23 mouse cellular contexts compared by ENCODE assay signal in genomic region chr5:118733566-118733965, GRCm38 (mm10).
A peak's percentile ranks its signal among the peaks of the same experiment; 100 is the strongest.
DNase-seq lines count a peak whose midpoint lies in the region; ATAC-seq lines count a peak whose summit lies in the region.
"Had no signal": no experiment of that assay in that cellular context is flagged by ENCODE, and none has a peak within 500 bp of the region (broad histone marks: within the 10 kb centered on the region; RNA-seq: fewer than 3 reads in every experiment).

No protein-coding gene starts in this region.

- no peak overlapping the region for H3K4me2 ChIP-seq in kidney, embryonic 15.5 days
- H3K4me2 ChIP-seq: forebrain, embryonic 13.5 days; heart, embryonic 13.5 days; hindbrain, embryonic 12.5 days; limb, embryonic 13.5 days; lung, embryonic 14.5 days; neural tube, embryonic 12.5 days had no signal

- H3K27ac ChIP-seq in kidney, embryonic 15.5 days = 0 out of 2 replicates have a peak overlapping the region, but pooled peaks have one; percentile 48
- H3K27ac ChIP-seq: forebrain, embryonic 13.5 days; heart, embryonic 13.5 days; hindbrain, embryonic 12.5 days; kidney, postnatal 0 days; limb, embryonic 13.5 days; liver, embryonic 14.5 days; neural tube, embryonic 12.5 days had no signal

- DNase-seq in cerebellum, adult 18-20 months = peak; percentile 55 to 70
- DNase-seq in cerebellum, adult 11 months = no peak
- DNase-seq in kidney, postnatal 10 days = no peak
- peak; percentile 66 for DNase-seq in cerebellum, adult 9-11 months
- peak; percentile 69 for DNase-seq in gastrocnemius, postnatal 14 days
- DNase-seq in left cerebral cortex, postnatal 14 days (ENCODE audit: low spot score in 2 of 2) = no peak
- no peak for DNase-seq in left cerebral cortex, postnatal 10 days (ENCODE audit: extremely low spot score in 1 of 2, low spot score in 2 of 2)
- DNase-seq: adrenal gland, postnatal 36 days; lung, embryonic 14.5 days; lung, postnatal 4 days; midbrain, embryonic 14.5 days; retina, postnatal 1 day; right cerebral cortex, postnatal 25 days; thymus, postnatal 14 days had no signal

- no peak for ATAC-seq in kidney, embryonic 15.5 days (replicated peaks; ENCODE audit: low FRiP score)
- ATAC-seq: forebrain, embryonic 13.5 days; intestine, postnatal 0 days had no signal

- H3K36me3 ChIP-seq in kidney, embryonic 15.5 days = peaks cover 73% of the 10 kb centered on the region

- H3K4me1 ChIP-seq in kidney, embryonic 15.5 days = peaks cover 22% of the 10 kb centered on the region
- H3K4me1 ChIP-seq: heart, embryonic 13.5 days; hindbrain, embryonic 12.5 days; limb, embryonic 13.5 days; neural tube, embryonic 12.5 days had no signal

- H3K27me3 ChIP-seq in kidney, embryonic 15.5 days = no peaks in the 10 kb centered on the region
- H3K27me3 ChIP-seq: forebrain, embryonic 13.5 days; heart, embryonic 13.5 days; hindbrain, embryonic 12.5 days; limb, embryonic 13.5 days; neural tube, embryonic 12.5 days had no signal

- H3K9me3 ChIP-seq in kidney, embryonic 15.5 days (replicated peaks) = no peaks in the 10 kb centered on the region
- H3K9me3 ChIP-seq: forebrain, embryonic 13.5 days; heart, embryonic 13.5 days; hindbrain, embryonic 12.5 days; limb, embryonic 13.5 days; neural tube, embryonic 12.5 days had no signal

- 73% methylated on average over 4 of the region's 4 CpGs for WGBS in kidney, embryonic 15.5 days

- H3K4me3 ChIP-seq in kidney, embryonic 15.5 days (replicated peaks) = no peak overlapping the region
- H3K4me3 ChIP-seq: forebrain, embryonic 13.5 days; heart, embryonic 13.5 days; hindbrain, embryonic 12.5 days; limb, embryonic 13.5 days; neural tube, embryonic 12.5 days had no signal

- no peak overlapping the region for H3K9ac ChIP-seq in kidney, embryonic 15.5 days
- H3K9ac ChIP-seq: forebrain, embryonic 13.5 days; heart, embryonic 13.5 days; hindbrain, embryonic 12.5 days; limb, embryonic 13.5 days; liver, embryonic 14.5 days; lung, embryonic 14.5 days; neural tube, embryonic 12.5 days had no signal

- intact Hi-C loops in gastrocnemius, postnatal 14 days (cut with DNase I; ENCODE audit: low total_unique reads) = no loop called here
- intact Hi-C loops in left cerebral cortex, postnatal 14 days (cut with DNase I) = no loop called here
- intact Hi-C loops in left cerebral cortex, postnatal 10 days (cut with DNase I) = loop anchor here (10.0 kb wide), 2 partner anchors 169 to 399 kb away; partner anchors contain the start of gene Med13l

Comparison
In these comparisons a context has a peak if more than half of its experiments do, and no peak if none do; other contexts are left out.
1. DNase-seq: peak in cerebellum, adult 18-20 months (2 of 2), cerebellum, adult 9-11 months (single experiment) and gastrocnemius, postnatal 14 days (single experiment); none in cerebellum, adult 11 months (single experiment), kidney, postnatal 10 days (single experiment), left cerebral cortex, postnatal 14 days (0 of 2) and left cerebral cortex, postnatal 10 days (0 of 2).